Mouse (Mus musculus): ENCODE data around the gene Rsf1.

- TF ChIP-seq CTCF (conservative IDR thresholded peaks at IDR 0.05 in 1 of 2, IDR thresholded peaks at IDR 0.05 in 1 of 2; ENCODE audit: low read depth in 2 of 2, low read length in 2 of 2) (no peak), GABPA (IDR thresholded peaks at IDR 0.05; ENCODE audit: insufficient replicate concordance, low read depth, low read length) (no peak), ETS1 (conservative IDR thresholded peaks at IDR 0.05; ENCODE audit: low read depth, low read length) (no peak), POLR2A (IDR thresholded peaks at IDR 0.05; ENCODE audit: low read depth, low read length) (no peak), E2F4 (IDR thresholded peaks at IDR 0.05; ENCODE audit: insufficient replicate concordance, low read depth, low read length) (no peak), MXI1 (IDR thresholded peaks at IDR 0.05; ENCODE audit: low read depth, low read length) (no peak), PAX5 (IDR thresholded peaks at IDR 0.05; ENCODE audit: low read length) (no peak), ZC3H11A (IDR thresholded peaks at IDR 0.05; ENCODE audit: low read depth, low read length) (no peak), IRF4 (IDR thresholded peaks at IDR 0.05; ENCODE audit: low read depth, low read length) (no peak), NRF1 (IDR thresholded peaks at IDR 0.05; ENCODE audit: low read depth, low read length) (no peak)
Observed at GRCm38 (mm10) chr7:97687831-97688230, 108.1 kb downstream of the Rsf1 start.
